Mouse (Mus musculus): ENCODE data around the gene Hist1h2an.

DNA sequence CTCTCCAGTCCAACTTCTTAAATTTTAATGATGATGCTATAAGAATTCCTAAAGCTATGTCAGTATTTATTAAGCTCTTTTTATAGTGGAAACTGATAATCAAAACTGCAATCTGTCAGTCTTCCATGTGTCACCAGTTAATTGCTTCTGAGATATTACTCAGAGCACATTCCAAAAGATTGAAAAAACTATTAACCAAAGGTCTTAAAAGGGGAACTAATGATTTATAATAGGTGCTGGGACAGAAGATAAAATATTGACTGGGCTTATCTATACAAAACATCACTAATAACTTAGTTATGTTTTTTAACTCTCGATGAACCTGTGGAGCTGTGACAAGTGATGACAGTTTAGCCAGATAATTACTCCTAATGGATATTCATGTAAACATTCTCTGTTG, 42.0 kb downstream of the Hist1h2an start:
- TF ChIP-seq CTCF (IDR thresholded peaks at IDR 0.05), result no peak
- TF ChIP-seq EP300 (IDR thresholded peaks at IDR 0.05), result no peak
